Mouse (Mus musculus): ENCODE measurements at regions not wholly inside any gene's neighbourhood (a gene's known extent, or its start where the extent isn't known, plus 50 kb on each side); places are given as distances from the start of the nearest gene placed in this dataset.

- H3K9ac ChIP-seq (ENCODE audit: control insufficient read depth, low read depth, low read length, poor library complexity, severe bottlenecking) = no peak overlapping the region
- no peak overlapping the region for H3K27ac ChIP-seq (ENCODE audit: control insufficient read depth, low read depth, low read length)
- H3K79me2 ChIP-seq (ENCODE audit: control insufficient read depth, insufficient read depth, low read length, poor library complexity) = no peaks in the 10 kb centered on the region
- no peaks in the 10 kb centered on the region for H3K9me3 ChIP-seq (replicated peaks; ENCODE audit: insufficient read depth, low read length)
- H3K4me1 ChIP-seq (ENCODE audit: control insufficient read depth in 1 of 2, insufficient read depth in 2 of 2, low read length in 2 of 2) = peaks cover 0 to 2% of the 10 kb centered on the region in 2 experiments; a peak in 2 of 4 replicates
- peaks cover 0 to 2% of the 10 kb centered on the region in 2 experiments; a peak in 2 of 4 replicates for H3K36me3 ChIP-seq (ENCODE audit: control insufficient read depth in 1 of 2, insufficient read depth in 2 of 2, low read length in 2 of 2)
- TF ChIP-seq MAX (IDR thresholded peaks at IDR 0.05; ENCODE audit: low read length) = no peak
- TF ChIP-seq MAZ (IDR thresholded peaks at IDR 0.05; ENCODE audit: low read depth, low read length) = no peak
- TF ChIP-seq KAT2A (conservative IDR thresholded peaks at IDR 0.05; ENCODE audit: low read depth, low read length) = no peak
- TF ChIP-seq SIN3A (IDR thresholded peaks at IDR 0.05; ENCODE audit: low read length) = no peak
- TF ChIP-seq SMC3 (IDR thresholded peaks at IDR 0.05; ENCODE audit: low read depth, low read length) = no peak
- TF ChIP-seq ZNF384 (IDR thresholded peaks at IDR 0.05; ENCODE audit: low read depth, low read length) = no peak
- TF ChIP-seq TBP (IDR thresholded peaks at IDR 0.05; ENCODE audit: low read depth, low read length) = no peak
- no peak for TF ChIP-seq RCOR1 (IDR thresholded peaks at IDR 0.05; ENCODE audit: low read depth, low read length)
- TF ChIP-seq POLR2AphosphoS5 (IDR thresholded peaks at IDR 0.05; ENCODE audit: borderline replicate concordance, low read depth, low read length) = no peak
- TF ChIP-seq CHD1 (IDR thresholded peaks at IDR 0.05; ENCODE audit: low read depth, low read length) = no peak
- no peak for TF ChIP-seq ETS1 (IDR thresholded peaks at IDR 0.05; ENCODE audit: low read depth, low read length)
- TF ChIP-seq ELF1 (IDR thresholded peaks at IDR 0.05; ENCODE audit: low read depth, low read length) = no peak
- no peak for TF ChIP-seq TAL1 (IDR thresholded peaks at IDR 0.05; ENCODE audit: low read length)
- TF ChIP-seq GABPA (IDR thresholded peaks at IDR 0.05; ENCODE audit: low read depth, low read length) = no peak
- no peak for TF ChIP-seq POLR2AphosphoS2 (IDR thresholded peaks at IDR 0.05; ENCODE audit: low read length)
- TF ChIP-seq USF1 (IDR thresholded peaks at IDR 0.05; ENCODE audit: low read depth, low read length) = no peak
- TF ChIP-seq BHLHE40 (IDR thresholded peaks at IDR 0.05; ENCODE audit: borderline replicate concordance, low read depth, low read length) = no peak
- DNase-seq (ENCODE audit: low read depth, low spot score) = no peak
- no peaks in the 10 kb centered on the region for H3K27me3 ChIP-seq (ENCODE audit: control insufficient read depth in 1 of 2, insufficient read depth in 2 of 2, low read length in 2 of 2)
- no peak overlapping the region for H3K4me3 ChIP-seq (ENCODE audit: control insufficient read depth in 1 of 2, insufficient read depth in 1 of 2, low read depth in 2 of 2, low read length in 2 of 2)
Observed at GRCm38 (mm10) chr10:8136662-8137061, 180.6 kb upstream of the Tab2 start.

- no peak overlapping the region for H3K4me3 ChIP-seq (ENCODE audit: control insufficient read depth in 1 of 2, insufficient read depth in 1 of 2, low read depth in 2 of 2, low read length in 2 of 2)
- peaks cover 0 to 9% of the 10 kb centered on the region in 2 experiments; a peak in 2 of 4 replicates for H3K36me3 ChIP-seq (ENCODE audit: control insufficient read depth in 1 of 2, insufficient read depth in 2 of 2, low read length in 2 of 2)
- peaks cover 0 to 13% of the 10 kb centered on the region in 2 experiments; a peak in 2 of 4 replicates for H3K4me1 ChIP-seq (ENCODE audit: control insufficient read depth in 1 of 2, insufficient read depth in 2 of 2, low read length in 2 of 2)
- no peaks in the 10 kb centered on the region for H3K9me3 ChIP-seq (replicated peaks; ENCODE audit: insufficient read depth, low read length)
- H3K27me3 ChIP-seq (ENCODE audit: control insufficient read depth in 1 of 2, insufficient read depth in 2 of 2, low read length in 2 of 2) = no peaks in the 10 kb centered on the region
- H3K27ac ChIP-seq (ENCODE audit: control insufficient read depth, low read depth, low read length) = no peak overlapping the region
- TF ChIP-seq NELFE (IDR thresholded peaks at IDR 0.05; ENCODE audit: low read depth, low read length) = no peak
- H3K79me2 ChIP-seq (ENCODE audit: control insufficient read depth, insufficient read depth, low read length, poor library complexity) = no peaks in the 10 kb centered on the region
- no peak for DNase-seq (ENCODE audit: low read depth, low spot score)
- H3K9ac ChIP-seq (ENCODE audit: control insufficient read depth, low read depth, low read length, poor library complexity, severe bottlenecking) = no peak overlapping the region
Observed at GRCm38 (mm10) chr10:8135272-8135671, 179.2 kb upstream of the Tab2 start.

Data from MEL (cell line).